Mouse (Mus musculus) ES-Bruce4 (cell line): ENCODE data around the gene Tmtc4.

ENCODE experiments used
- CTCF ChIP-seq: IDR thresholded peaks from one replicate; pipeline ENCODE4 v1.8.1; 2011; ENCODE audit warnings: low read depth, low read length
- EP300 ChIP-seq: IDR thresholded peaks from 2 replicates; pipeline ENCODE4 v1.6.1; 2011; ENCODE audit warnings: low read depth, low read length; ENCODE audit not compliant: insufficient read depth

DNA sequence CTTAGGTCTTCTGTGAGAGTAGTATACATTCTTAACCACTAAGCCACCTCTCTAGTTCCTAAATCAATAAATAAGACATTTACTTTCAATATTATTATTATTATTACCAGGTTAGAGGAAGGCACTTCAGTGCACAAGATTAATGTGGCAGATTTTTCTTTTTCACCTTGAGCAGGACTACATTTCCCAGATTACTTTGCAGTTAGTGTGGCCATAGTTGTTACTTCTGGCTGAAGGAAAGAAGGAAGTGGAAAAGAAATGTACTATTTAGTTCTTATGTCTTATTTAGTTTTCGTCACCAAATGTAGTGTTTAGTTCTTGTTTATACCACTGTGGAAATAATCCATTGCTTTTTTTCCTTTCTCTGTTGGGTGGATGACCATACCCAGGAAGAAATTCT lies 19.9 kb upstream of the Tmtc4 start:
- TF ChIP-seq CTCF (no peak), EP300 (no peak)
